Mouse (Mus musculus) T-helper 2 cell (primary cell): Measurements from ENCODE around the gene Tgfbr2.

Source experiments
- in situ Hi-C: fragments of 300-600 bp; cut with MboI, MseI; formaldehyde crosslinking; loops from one replicate; pipeline ENCODE4 v1.15.1; 2025; ENCODE audit warnings: high pct_unique_total_duplicates

Gene Tgfbr2

DNA sequence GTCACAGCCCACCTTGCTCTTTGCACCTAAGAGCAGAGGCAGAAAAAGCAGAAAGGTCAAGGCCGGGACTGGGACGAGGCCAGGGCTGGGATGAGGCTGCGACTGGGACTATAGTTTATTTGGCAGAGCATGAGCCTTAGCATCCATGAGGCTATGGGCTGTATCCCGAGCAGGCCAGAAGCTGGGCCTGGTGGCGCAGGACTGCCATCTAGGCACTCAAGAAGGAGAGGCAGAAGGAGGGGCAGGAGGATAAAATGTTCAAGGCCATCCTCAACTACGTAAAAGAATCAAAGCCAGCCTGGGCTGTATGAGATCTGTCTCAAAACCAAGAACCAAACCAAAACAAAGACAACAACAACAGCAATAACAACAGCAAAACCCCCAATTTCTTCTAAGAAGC is 52.6 kb downstream of the Tgfbr2 start:
- in situ Hi-C loops: no loop called here

DNA sequence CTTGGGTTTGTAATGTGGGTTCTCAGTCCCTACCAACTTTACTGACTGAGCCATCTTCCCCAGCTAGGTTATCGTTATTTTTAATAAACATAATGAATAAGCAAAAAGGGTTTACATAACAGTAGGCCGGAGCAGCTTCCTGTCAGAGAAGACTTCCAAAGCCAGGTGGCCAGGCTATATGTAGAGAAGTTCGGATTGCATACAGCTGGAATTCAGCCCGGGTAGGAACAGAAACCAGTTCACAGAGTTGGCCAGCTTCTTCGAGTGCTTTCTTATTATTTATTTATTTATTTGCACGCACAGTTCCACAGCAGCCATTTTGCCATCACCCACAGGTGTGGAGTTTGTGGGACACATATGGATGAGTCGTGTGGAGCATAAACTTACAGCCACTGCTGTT is 53.7 kb downstream of the Tgfbr2 start:
- in situ Hi-C loops: no loop called here

DNA sequence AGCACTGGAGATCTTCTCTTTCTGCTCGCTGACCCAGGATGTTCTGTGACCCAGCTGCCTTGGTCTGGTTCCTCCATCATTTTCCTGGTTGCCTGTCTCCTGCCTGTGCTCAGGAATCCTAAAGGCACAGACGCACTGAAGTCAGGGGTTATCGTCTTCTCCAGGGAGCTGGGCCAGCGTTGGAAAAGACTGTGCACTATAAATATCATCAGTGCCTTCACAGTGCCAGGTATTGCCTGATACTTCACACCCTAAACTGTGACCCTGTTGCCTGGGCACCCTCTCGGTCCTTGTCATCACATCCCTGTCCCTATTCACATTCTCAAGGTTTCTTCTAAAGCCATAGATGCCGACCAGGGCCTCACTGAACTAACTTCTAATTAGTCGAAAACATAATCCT is 55.2 kb downstream of the Tgfbr2 start:
- in situ Hi-C loops: no loop called here

DNA sequence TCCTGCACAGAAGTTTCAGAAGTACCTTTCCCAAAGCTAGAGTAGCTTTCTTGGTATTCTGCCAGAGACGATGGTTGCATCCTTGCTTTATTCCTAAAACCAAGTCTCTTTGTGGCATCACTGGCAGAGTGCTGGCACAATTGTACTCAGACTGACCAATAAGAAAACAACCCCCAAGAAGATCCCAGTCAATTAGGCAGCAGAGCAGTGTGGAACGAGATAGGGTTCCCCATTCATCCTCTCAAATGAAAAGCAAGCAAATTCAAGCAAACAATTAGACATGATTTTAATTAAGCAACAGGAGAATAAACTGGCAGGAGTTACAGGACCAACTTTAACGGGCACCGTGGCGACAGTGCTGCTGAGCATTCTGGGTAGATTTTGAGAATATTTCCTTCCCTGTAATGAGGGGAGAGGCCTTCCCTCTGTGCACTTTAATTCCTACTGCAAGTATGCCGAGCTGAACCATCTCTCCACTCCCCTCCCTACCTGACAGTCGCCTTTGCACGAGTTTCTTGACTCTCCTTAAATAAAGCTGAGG is 56.8 kb downstream of the Tgfbr2 start:
- in situ Hi-C loops: no loop called here

DNA sequence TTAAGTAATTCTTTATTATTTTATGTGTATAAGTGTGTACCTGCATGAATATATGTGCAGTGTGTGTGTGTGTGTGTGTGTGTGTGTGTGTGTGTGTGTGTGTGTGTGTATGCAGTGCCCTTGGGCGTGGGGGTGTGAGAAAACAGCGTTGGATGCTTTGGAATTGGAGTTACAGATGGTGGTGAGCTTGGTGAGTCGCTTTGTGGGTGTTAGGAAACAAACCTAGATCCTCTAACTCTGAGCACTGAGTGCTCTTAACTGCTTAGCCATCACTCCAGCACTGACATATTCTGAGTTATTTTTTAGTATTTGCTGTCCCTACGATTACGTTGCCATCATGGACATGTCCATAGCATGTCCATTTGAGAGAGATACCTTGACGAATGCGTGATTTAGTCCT is 59.3 kb downstream of the Tgfbr2 start:
- in situ Hi-C loops: no loop called here

DNA sequence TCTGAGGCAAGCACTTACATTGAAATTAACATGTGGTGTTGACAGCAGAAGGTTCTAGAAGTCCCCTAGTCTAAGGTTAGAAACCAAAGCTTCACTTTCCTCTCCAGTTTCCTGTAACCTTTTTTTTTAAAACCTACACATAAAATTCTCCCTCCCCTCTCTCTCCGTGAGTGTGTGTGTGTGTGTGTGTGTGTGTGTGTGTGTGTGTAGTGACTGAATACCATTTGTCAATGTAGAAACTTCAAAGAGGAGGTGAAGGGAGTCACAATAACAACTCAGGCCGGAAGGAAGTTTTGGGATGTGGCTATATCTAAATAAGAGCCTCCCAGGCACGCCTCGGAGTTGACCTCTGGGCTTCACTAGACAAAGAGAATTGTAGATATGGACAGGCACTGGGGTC is 60.8 kb downstream of the Tgfbr2 start:
- in situ Hi-C loops: no loop called here

DNA sequence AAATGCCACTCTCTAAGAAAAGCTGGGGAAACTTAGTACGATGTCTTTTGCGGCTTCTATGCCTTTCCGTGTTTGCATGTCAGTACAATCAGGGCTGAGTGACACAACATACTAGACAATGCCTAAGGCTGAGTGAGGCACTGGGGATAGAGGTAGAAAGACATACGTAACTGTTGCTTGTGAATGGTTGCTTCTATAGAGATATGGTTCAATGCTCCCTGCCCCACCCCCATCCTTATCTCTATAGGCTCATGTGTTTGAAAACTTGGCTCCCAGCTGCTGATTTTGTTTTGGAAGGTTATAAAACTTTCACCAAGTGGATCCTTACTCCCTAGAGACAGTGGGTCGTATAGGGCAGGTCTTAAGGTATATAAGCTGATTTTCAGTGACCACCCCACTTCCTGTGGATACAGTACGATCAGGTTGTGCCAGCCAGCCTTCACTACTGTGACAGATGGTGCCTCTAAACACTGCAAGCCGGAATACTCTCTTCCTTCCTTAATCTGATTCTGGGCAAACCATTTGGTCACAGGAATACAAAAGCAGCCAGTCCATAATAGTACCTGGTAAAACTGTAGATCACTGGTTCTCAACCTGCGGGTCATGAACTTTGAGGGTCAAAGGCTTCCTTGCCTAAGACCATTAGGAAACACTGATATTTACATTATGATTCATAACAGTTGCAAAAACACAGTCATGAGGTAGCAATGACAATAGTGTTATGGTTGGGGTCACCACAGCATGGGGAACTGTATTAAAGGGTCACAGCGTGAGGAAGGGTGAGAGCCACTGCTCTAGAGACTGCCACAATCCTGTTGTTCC is 63.8 kb downstream of the Tgfbr2 start:
- in situ Hi-C loops: no loop called here

DNA sequence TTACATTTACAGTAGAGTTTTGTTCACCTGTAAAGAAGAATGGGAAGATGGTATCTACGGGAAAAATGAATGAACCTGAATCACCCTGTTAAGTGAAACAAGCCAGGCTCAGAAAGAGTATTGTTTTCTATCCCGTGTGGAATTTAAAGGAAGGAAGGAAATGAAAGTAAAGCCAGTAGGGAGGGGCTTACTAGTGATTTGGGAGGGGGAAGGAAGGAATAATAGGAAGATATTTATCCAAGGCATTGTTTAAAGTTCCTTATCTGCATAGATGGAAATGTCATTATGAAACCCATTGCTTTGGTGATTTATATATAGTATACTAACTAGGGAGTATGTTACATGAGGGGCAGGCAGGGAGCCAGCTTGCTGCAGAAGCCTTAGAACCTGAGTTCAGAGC is 66.4 kb downstream of the Tgfbr2 start:
- in situ Hi-C loops: no loop called here

DNA sequence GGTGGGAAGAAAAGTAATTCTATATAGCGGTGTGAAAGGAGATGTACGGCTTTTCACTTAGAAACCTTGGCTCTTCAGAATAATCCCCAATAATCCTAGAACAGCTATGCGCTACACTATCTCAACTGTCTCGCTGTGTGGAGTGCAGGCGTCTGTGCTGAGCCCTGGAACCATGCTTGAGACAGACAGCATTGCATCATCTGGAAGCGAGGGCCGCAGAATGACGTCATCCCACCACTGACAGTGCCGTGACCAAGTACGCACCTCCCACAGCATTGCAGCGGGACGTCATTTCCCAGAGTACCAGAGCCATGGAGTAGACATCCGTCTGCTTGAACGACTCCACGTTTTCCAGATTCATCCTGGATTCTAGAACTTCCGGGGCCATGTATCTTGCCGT is 70.4 kb downstream of the Tgfbr2 start:
- in situ Hi-C loops: no loop called here

DNA sequence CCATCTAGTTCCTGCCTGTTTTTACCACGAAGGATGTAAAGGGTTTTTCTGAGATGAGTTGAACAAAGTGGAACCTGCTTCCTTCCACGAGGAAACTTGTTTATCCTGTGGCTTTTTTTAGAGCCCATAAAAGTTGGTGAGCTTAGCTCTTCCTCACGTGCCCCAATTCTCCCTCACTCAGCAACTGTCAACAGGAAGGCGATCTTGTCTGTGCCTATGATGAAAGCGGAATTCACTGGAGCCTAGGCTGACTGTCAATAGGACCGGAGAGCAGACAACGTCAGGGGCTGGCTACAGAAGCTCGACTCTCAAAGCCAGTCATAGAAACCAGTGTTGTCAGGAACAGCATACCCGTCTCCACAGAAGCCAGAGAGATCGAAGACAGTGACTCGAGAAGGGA is 73.3 kb downstream of the Tgfbr2 start:
- in situ Hi-C loops: no loop called here

DNA sequence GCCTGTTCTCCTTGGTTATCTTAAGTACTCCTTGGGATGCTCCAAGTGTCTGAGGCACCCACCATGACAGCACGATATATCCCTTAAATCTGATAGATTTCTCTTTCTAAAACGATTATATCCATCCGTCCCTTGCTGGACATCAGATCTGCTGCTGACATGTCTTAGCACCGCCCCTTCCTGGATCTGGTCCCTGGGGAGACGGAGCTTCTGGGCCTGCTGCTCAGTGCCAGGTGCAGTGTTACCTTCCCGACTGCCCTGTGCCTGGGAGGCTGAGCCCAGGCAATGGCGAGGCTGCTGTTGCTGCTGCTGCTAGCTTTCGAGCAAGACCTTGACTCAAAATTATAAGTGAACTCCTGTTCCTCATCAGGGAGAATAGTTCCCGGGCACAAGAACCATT is 75.1 kb downstream of the Tgfbr2 start:
- in situ Hi-C loops: no loop called here

DNA sequence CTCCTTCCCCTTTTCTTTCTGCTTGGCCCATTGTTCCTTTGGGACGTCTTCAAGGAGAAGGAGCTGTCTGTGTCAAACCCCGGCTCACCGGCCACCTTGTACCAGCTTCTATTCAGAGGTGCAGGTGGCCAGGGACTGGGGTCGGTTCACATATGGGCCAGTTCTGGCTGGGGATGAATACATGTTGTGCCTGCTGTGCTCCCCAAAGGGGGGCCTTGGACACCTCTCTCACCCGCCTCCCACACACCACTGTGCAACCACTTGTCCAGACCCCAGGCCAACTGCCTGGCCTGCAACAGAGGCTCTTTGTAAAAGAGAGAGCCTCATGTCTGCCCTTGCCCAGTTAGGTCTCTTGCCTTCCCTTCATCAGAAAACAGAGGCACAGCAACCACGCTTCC is 75.6 kb downstream of the Tgfbr2 start:
- in situ Hi-C loops: no loop called here

DNA sequence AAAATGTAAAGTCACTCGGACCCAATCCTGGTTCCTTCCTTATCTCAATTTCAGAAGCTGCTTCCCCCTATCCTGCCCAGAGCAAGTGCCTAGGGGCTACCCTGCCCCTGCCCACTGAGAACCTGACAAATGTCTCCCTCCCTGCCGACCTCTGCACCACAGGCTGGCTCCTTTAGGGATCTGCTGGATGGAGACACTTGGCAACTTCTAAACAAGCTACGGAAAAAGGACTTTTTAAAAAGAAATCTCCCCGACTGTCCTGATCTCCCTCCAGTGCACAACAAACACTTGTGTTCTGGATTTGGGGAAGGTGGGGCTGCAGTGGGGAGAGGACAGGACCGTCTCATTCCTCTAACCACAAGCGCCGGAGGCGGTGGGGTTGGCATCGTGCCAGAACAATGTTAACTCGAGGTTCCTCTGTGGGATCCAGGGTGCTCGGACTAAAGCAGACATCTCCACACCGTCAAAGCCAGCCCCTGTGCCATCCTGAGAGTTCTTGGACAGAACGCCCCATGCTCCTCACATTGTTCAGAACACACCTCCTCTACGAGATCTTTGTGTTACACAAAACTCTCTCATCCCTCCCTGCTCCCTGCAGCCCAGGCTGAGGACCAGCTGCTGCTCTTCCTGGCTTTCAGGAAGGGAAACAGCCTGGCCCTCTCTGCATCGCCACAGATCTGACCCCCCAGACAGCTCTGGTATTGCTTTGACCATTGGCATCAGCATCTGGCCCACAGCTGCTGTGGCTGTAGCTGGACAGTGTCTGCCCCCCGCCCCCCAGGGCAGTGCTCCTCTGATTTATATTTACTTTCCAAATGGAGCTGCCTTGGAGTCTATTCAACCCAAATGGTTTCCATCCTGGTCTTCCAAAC is 76.2 kb downstream of the Tgfbr2 start:
- in situ Hi-C loops: no loop called here

DNA sequence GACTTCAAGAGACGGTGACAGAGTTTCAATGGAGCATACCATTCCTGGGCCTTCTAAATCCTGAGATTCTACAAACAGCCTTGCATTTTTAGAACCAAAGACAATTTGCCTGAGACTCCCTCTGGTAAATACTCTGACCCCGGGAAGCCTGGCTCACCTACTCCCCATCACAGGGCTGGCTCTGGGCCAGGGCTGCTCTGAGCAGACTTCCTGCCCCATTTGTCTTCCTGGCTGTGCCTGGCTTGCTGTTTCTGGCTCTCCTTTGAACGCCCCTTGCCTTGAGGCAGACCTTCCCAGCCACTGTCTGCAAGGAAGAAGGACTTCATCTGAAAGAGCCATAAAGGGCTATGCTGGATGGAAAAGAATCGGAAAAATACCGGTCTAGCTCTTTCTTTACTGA is 83.2 kb downstream of the Tgfbr2 start:
- in situ Hi-C loops: no loop called here

DNA sequence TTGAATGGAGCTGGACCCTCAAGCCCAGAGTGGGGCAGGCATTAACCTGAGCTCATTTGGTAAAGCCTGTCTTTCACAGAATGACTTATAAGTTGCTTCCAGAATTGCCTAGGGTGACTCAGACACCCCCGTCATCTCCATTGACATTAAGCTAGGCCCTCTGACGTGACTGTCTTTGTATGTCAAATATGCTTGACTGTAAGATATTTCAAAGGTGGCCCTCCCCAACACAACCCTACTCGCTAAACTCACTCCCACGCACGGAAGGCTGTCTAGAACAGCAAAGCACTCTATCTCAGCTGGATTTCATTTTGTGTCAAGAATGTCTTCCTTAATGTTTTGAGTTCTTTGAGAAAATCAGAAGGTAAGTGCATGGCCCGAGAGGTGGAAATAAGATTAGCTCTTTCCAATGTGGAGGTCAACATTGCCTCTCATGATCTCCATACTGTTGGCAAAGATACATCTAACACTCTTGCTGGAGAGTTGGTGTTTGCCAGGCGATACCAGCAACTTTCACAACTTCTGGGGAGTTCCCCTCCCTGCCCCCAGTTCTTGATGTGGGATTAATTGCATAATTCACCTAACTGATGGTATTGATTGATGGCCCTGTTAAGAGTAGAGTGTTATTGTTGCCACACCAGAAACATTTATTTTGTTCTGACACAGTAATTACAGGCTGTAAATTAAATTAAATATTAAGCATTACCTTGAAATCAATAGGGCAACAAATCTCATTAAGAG is 83.9 kb downstream of the Tgfbr2 start:
- in situ Hi-C loops: no loop called here

DNA sequence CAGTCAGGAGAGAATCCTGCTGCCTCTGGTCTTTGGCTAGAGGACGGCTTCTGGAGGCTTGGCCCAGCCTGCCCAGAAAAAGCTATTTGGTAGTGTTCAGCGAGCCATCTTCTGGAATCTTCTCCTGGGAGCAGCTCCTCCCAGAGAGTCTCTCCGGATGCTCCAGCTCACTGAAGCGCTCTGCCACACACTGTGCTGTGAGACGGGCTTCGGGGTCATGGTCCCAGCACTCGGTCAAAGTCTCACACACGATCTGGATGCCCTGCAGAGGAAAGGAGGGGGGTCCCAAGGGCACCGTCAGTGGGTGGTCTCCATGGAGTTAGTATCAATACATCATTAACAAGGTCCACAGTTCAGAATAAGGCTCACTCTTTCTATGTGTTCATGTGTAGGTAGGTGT is 84.9 kb downstream of the Tgfbr2 start:
- in situ Hi-C loops: no loop called here

DNA sequence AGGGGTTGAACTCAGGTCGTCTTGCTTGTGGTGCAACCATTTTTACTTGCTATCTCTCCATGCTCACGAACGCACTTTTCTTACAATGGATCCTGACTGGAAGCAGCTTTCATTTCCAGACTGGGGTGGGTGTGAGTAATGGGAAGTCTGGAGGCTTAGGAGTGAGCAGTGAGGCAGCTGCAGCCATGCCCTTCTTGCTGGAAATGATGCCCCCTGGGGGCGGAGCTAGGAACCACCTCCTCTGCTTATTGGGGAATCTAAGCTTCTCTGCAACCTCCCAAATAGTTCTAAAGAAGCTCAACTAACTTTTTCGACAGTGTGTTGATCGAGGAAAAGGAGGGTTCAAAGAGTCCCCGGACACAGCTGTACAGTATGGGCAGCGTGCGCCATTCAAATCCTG is 86.2 kb downstream of the Tgfbr2 start:
- in situ Hi-C loops: loop anchor here (5.0 kb wide), 1 partner anchor 248 kb away; no protein-coding TSS in a partner anchor

DNA sequence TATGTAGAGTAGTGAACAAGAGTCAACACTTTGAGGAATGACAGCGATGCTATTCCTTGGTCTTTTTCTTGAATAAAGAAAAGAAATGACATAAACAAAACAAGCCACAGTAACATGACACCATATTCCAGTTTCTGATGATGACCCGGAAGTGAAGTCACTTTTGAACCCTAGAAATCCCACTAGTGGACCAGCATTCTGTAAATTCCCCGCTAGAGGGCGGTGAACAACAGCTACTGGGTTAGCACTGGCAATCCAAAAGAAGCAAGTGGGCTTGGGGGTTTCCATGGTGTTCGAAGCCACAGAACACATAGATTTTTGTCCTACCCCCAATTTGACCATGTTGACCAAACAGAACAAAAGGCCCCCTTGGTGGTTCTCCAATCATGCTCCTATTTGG is 87.3 kb downstream of the Tgfbr2 start:
- in situ Hi-C loops: loop anchor here (5.0 kb wide), 1 partner anchor 249 kb away; no protein-coding TSS in a partner anchor

DNA sequence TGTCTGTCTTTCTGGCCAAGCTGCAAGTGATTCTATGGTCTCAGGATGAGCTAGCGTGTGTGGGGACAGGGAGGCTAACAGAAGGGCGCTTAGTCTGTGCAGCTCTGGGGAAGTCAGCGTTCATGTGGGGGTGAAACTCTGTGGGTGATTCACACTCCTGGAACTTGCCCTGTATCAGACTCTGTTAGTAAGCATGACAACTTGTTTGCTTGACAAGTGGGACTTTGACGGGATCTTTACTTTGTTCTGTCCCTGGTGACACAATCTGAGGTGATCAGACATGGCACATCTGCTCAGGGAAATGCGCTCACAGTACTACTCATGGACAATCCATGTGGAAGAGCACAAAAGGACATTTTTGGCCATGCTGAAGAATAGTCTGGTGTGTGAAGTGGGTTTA is 87.9 kb downstream of the Tgfbr2 start:
- in situ Hi-C loops: loop anchor here (5.0 kb wide), 1 partner anchor 250 kb away; no protein-coding TSS in a partner anchor

DNA sequence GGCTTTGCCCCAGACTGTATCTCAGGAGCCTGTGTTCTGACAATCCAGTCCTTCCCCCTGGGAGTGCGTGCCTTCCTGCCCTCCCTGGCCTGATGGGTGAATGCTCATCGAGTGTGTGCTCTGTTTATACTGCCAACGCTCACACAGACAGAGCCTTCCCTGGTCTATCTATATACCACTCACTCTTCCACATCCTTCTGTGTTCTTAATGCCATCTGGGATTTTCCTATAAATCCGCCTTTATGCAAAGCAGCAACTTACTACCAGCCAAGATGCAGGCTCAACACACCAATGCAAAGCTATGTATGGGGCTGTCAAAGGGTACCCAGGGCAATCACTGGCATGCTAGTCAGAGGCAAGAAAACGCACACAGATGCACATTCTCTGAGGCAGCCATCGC is 89.2 kb downstream of the Tgfbr2 start:
- in situ Hi-C loops: loop anchor here (5.0 kb wide), 1 partner anchor 251 kb away; no protein-coding TSS in a partner anchor

DNA sequence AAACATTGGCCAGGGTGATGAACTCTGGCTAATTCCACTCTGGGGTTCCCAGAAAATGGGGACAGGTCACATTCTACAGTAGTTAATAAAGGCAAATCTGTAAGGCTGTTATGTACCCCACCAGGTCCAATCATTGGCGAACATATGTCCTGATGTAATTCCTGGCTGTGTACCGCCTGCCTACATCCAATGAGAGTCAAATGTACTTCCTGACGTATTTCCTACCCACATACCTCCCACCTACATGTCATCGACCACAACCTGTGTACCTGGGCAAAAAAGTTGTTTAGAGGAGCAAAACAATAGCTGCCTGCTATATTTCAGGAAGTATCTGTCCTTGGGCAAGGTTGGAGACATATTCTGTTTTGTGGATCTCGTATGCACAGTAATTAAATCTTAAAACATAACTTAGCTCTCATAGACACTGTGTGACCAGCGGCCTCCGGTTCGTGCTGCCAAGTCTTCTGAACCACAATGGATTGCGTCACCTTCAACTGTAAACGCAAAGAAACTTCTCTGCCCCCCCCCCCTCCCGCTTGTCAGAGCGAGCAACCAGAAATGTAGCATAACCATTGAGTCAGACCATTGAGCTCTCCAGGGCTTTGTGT is 90.7 kb downstream of the Tgfbr2 start:
- in situ Hi-C loops: no loop called here
